Mouse (Mus musculus): ENCODE measurements at regions not wholly inside any gene's neighbourhood (a gene's known extent, or its start where the extent isn't known, plus 50 kb on each side); places are given as distances from the start of the nearest gene placed in this dataset.

GRCm38 (mm10) chr17:52462361-52462760 lies 140.1 kb upstream of the Kcnh8 start:
- TF ChIP-seq CTCF (IDR thresholded peaks at IDR 0.05; ENCODE audit: low read depth, low read length): no peak
- TF ChIP-seq POLR2A (IDR thresholded peaks at IDR 0.05; ENCODE audit: insufficient read depth, low read length): no peak
